In genomic region chr16:91372577-91373472, GRCm38 (mm10) we compare ENCODE assay signal across 8 mouse cellular contexts. TPM values are rescaled to one million over a fixed set of nuclear protein-coding genes. Genes with fewer than 3 reads are reported as not detected.
A peak's percentile ranks its signal among the peaks of the same experiment; 100 is the strongest.
DNase-seq lines count a peak whose midpoint lies in the region; ATAC-seq and TF ChIP-seq lines count a peak whose summit lies in the region.

Ifnar2 (plus strand) TSS chr16:91372783.

- peak within 1 kb of the TSS; percentile 71 for H3K4me2 ChIP-seq in hindbrain, postnatal 0 days (ENCODE audit: low read depth, low read length)

- peak; percentile 97 for ATAC-seq in hindbrain, postnatal 0 days

- DNase-seq in ZHBTc4 (ENCODE audit: low read depth, low spot score): peak; percentile 86
- DNase-seq in cerebellum, postnatal 4 days (ENCODE audit: low spot score in 2 of 2): peak; percentile 43 to 73
- DNase-seq in gastrocnemius, adult 8-10 months (ENCODE audit: low spot score in 2 of 2): peak; percentile 59 to 69
- DNase-seq in hindbrain, postnatal 0 days (ENCODE audit: low spot score): peak; percentile 87
- DNase-seq in left cerebral cortex, adult 9 months (ENCODE audit: low spot score in 2 of 2): peak; percentile 42 to 68
- DNase-seq in right cerebral cortex, postnatal 14 days: peak; percentile 68
- peak; percentile 69 for DNase-seq in urinary bladder, postnatal 25 days (ENCODE audit: low spot score)

- H3K4me3 ChIP-seq in hindbrain, postnatal 0 days (ENCODE audit: low read length): peak within 1 kb of the TSS; percentile 76
- peak within 1 kb of the TSS; percentile 99 for H3K4me3 ChIP-seq in megakaryocyte, embryonic 14.5 days (replicated peaks)

- H3K9me3 ChIP-seq in hindbrain, postnatal 0 days (ENCODE audit: low read length): no peaks in the 10 kb centered on the region
- peaks cover 14% of the 10 kb centered on the region for H3K9me3 ChIP-seq in megakaryocyte, embryonic 14.5 days

- peak within 1 kb of the TSS; percentile 95 for H3K27ac ChIP-seq in hindbrain, postnatal 0 days

- peak within 1 kb of the TSS; percentile 92 for H3K9ac ChIP-seq in hindbrain, postnatal 0 days (replicated peaks; ENCODE audit: low read length)

- TF ChIP-seq CTCF in hindbrain, postnatal 0 days (IDR thresholded peaks at IDR 0.05; ENCODE audit: low read depth): peak; percentile 26

- H3K27me3 ChIP-seq in hindbrain, postnatal 0 days (ENCODE audit: insufficient read depth, low read length): no peaks in the 10 kb centered on the region
- no peaks in the 10 kb centered on the region for H3K27me3 ChIP-seq in megakaryocyte, embryonic 14.5 days (replicated peaks)

- under 1% methylated on average over 61 of the region's 62 CpGs for WGBS in hindbrain, postnatal 0 days

- peaks cover 5% of the 10 kb centered on the region; the same call in 1 of the 2 replicates for H3K4me1 ChIP-seq in hindbrain, postnatal 0 days (ENCODE audit: insufficient read depth, low read length)
- H3K4me1 ChIP-seq in megakaryocyte, embryonic 14.5 days: peaks cover 29% of the 10 kb centered on the region

- H3K36me3 ChIP-seq in hindbrain, postnatal 0 days (ENCODE audit: insufficient read depth, low read length): no peaks in the 10 kb centered on the region
- peaks cover 30% of the 10 kb centered on the region for H3K36me3 ChIP-seq in megakaryocyte, embryonic 14.5 days (replicated peaks; ENCODE audit: low read length)

RNA-seq across cellular contexts. Expression of gene Ifnar2, which starts in this region (rescaled TPM):
- total RNA-seq in gastrocnemius, adult 8-10 months (2022): 1 to 10 TPM; 2.6 to 5.1 (median 4.2) TPM
- total RNA-seq in hindbrain, postnatal 0 days (2014; rRNA removed): 18.3 and 20.9 TPM in 2 replicates
- polyA plus RNA-seq in hindbrain, postnatal 0 days (2015; fragmentation: Nextera tagmentation; extraction: Ambion mirVana): 49.9 and 51.7 TPM in 2 replicates
- 45.8 and 47.7 TPM in 2 replicates for polyA plus RNA-seq in megakaryocyte, embryonic 14.5 days (2012; ENCODE audit: insufficient read depth, low replicate concordance)

Comparison
In these comparisons a context has a peak if more than half of its experiments do, and no peak if none do; other contexts are left out.
1. Peak in every context shown above with its lines: DNase-seq, ATAC-seq, H3K4me3 ChIP-seq and H3K27ac ChIP-seq.